Mouse (Mus musculus) lung, embryonic 14.5 days (tissue): ENCODE measurements at regions not wholly inside any gene's neighbourhood (a gene's known extent, or its start where the extent isn't known, plus 50 kb on each side); places are given as distances from the start of the nearest gene placed in this dataset.

Experiments used
- ATAC-seq: fragments of 200-750 bp; cut with Nextera tagmentation; 2 replicates; pipeline ENCODE4 v1.8.0; 2017; ENCODE audit warnings: mild to moderate bottlenecking, moderate TSS enrichment, moderate library complexity; ENCODE audit not compliant: insufficient read depth
- DNase-seq: peaks from one replicate; pipeline ENCODE4 v3.0.0-alpha.2; 2015
- H3K27ac ChIP-seq: fragments of 300-500 bp; sonication (generic); 2 replicates; pipeline ENCODE4 v1.5.1; 2014; ENCODE audit warnings: low read depth, mild to moderate bottlenecking, moderate library complexity
- H3K27me3 ChIP-seq: fragments of 300-500 bp; sonication (generic); 2 replicates; pipeline ENCODE4 v1.6.1; 2014; ENCODE audit warnings: low read length, control low read depth; ENCODE audit not compliant: insufficient read depth
- H3K36me3 ChIP-seq: fragments of 300-500 bp; sonication (generic); 2 replicates; pipeline ENCODE4 v1.6.1; 2014; ENCODE audit warnings: control low read depth; ENCODE audit not compliant: insufficient read depth
- H3K4me1 ChIP-seq: fragments of 300-500 bp; sonication (generic); 2 replicates; pipeline ENCODE4 v1.6.1; 2014; ENCODE audit warnings: antibody characterized with exemption, control low read depth; ENCODE audit not compliant: insufficient read depth
- H3K4me2 ChIP-seq: fragments of 300-500 bp; sonication (generic); 2 replicates; pipeline ENCODE4 v1.6.1; 2014; ENCODE audit warnings: mild to moderate bottlenecking
- H3K4me3 ChIP-seq: fragments of 300-500 bp; sonication (generic); 2 replicates; pipeline ENCODE4 v1.5.1; 2014; ENCODE audit warnings: low read depth, low read length
- H3K9ac ChIP-seq: fragments of 300-500 bp; sonication (generic); 2 replicates; pipeline ENCODE4 v1.6.1; 2014
- H3K9me3 ChIP-seq: fragments of 300-500 bp; sonication (generic); 2 replicates; pipeline ENCODE4 v1.6.1; 2016; ENCODE audit warnings: low read depth, low read length, control low read depth
- CTCF ChIP-seq: IDR thresholded peaks from 2 replicates; pipeline ENCODE4 v1.5.1; 2016; ENCODE audit warnings: antibody characterized with exemption, low read depth
- WGBS: fragments of 180-500 bp; shearing (Covaris S2); extraction: QIAGEN DNeasy Blood & Tissue Kit; methylation state at CpG from one replicate; pipeline ENCODE4 v1.1.7; 2014; 5-methylcytosine and 5-hydroxymethylcytosine counted together

GRCm38 (mm10) chr9:116231351-116232311 lies 56.5 kb upstream of the Tgfbr2 start:
- ATAC-seq (peak; percentile 62), DNase-seq (peak; percentile 79)
- 59% methylated on average over 16 of the region's 16 CpGs for WGBS
- H3K4me1 ChIP-seq, result peaks cover 16% of the 10 kb centered on the region
- H3K4me2 ChIP-seq, result no peak overlapping the region
- peak overlapping the region; percentile 74 for H3K27ac ChIP-seq
- no peak overlapping the region for H3K9ac ChIP-seq
- no peaks in the 10 kb centered on the region for H3K27me3 ChIP-seq
- H3K9me3 ChIP-seq, result no peaks in the 10 kb centered on the region
- TF ChIP-seq CTCF, result no peak
- no peak overlapping the region for H3K4me3 ChIP-seq
- no peaks in the 10 kb centered on the region for H3K36me3 ChIP-seq

GRCm38 (mm10) chr9:116230346-116230745 lies 55.2 kb upstream of the Tgfbr2 start:
- H3K27me3 ChIP-seq, result no peaks in the 10 kb centered on the region
- H3K4me3 ChIP-seq, result no peak overlapping the region
- no peaks in the 10 kb centered on the region for H3K9me3 ChIP-seq
- peaks cover 16% of the 10 kb centered on the region for H3K4me1 ChIP-seq
- H3K9ac ChIP-seq, result no peak overlapping the region
- no peaks in the 10 kb centered on the region for H3K36me3 ChIP-seq
- 83% methylated on average over 7 of the region's 7 CpGs for WGBS
- ATAC-seq (no peak), DNase-seq (no peak)
- H3K27ac ChIP-seq, result no peak overlapping the region
- no peak overlapping the region for H3K4me2 ChIP-seq
- TF ChIP-seq CTCF, result no peak

DNA sequence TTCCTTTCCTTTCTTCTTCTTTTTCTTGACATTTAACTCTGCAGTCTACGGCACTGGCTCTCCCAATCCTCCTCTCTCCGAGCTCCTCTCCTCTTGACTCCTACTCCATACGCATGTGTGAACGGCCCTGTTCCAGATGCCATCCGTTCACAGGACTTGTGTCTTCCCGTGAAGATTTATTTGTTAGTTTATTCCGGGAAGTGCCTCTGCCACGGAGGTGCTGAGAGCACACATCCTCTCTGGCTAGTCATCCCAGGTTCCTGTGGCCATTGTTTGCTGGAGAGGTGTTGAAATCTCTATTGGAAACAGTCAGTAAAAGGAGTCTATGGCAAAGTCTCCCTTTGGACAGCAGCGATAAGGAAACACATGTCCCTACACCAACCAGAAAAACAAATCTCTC lies 53.3 kb upstream of the Tgfbr2 start:
- no peak for ATAC-seq
- no peak for TF ChIP-seq CTCF
- Histone ChIP-seq H3K9ac (no peak overlapping the region), H3K36me3 (no peaks in the 10 kb centered on the region), H3K4me3 (no peak overlapping the region), H3K9me3 (no peaks in the 10 kb centered on the region), H3K27ac (no peak overlapping the region), H3K4me1 (peaks cover 11% of the 10 kb centered on the region), H3K27me3 (no peaks in the 10 kb centered on the region), H3K4me2 (no peak overlapping the region)
- 26% methylated on average over 9 of the region's 9 CpGs for WGBS
- no peak for DNase-seq

DNA sequence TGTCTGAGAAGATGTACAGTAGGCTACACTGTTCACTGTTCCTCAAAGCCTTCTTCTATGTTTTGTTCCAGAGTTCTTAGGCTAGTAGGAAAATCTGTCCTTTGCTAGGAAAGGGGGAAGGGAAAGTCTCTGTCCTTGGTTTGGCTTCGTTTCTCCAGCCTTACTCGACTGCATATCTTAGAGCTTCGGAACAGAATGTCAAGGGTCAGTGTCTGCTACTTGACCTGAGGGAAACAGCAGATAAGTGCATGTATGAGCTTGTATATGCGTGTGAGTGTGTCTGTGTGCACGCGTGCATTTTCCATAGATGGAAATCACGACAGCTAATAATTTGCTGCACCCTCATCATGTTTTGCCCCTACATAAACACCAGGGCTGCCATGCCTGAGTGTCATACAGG lies 52.6 kb upstream of the Tgfbr2 start:
- DNase-seq, result no peak
- no peak for ATAC-seq
- 43% methylated on average over 7 of the region's 7 CpGs for WGBS
- no peak overlapping the region for H3K9ac ChIP-seq
- H3K36me3 ChIP-seq, result no peaks in the 10 kb centered on the region
- no peak overlapping the region for H3K4me2 ChIP-seq
- no peaks in the 10 kb centered on the region for H3K9me3 ChIP-seq
- no peaks in the 10 kb centered on the region for H3K27me3 ChIP-seq
- no peak overlapping the region for H3K27ac ChIP-seq
- H3K4me3 ChIP-seq, result no peak overlapping the region
- H3K4me1 ChIP-seq, result peaks cover 10% of the 10 kb centered on the region
- no peak for TF ChIP-seq CTCF
